Mouse (Mus musculus) forebrain, embryonic 13.5 days (tissue): ENCODE results near the gene Negr1. TPM values are rescaled to one million over a fixed set of nuclear protein-coding genes. Genes with fewer than 3 reads are reported as not detected.

ENCODE experiments used
- ATAC-seq: fragments of 200-750 bp; cut with Nextera tagmentation; 2 replicates; pipeline ENCODE4 v1.8.0; 2017
- H3K27ac ChIP-seq: fragments of 300-500 bp; sonication (generic); 2 replicates; pipeline ENCODE4 v1.5.1; 2015; ENCODE audit warnings: inconsistent platforms, mild to moderate bottlenecking, moderate library complexity
- H3K27me3 ChIP-seq: fragments of 300-500 bp; sonication (generic); 2 replicates; pipeline ENCODE4 v1.6.1; 2015; ENCODE audit warnings: mild to moderate bottlenecking, inconsistent platforms
- H3K36me3 ChIP-seq: fragments of 300-500 bp; sonication (generic); 2 replicates; pipeline ENCODE4 v1.6.1; 2015; ENCODE audit warnings: mild to moderate bottlenecking, inconsistent platforms; ENCODE audit not compliant: poor library complexity, severe bottlenecking
- H3K4me1 ChIP-seq: fragments of 300-500 bp; sonication (generic); 2 replicates; pipeline ENCODE4 v1.6.1; 2015; ENCODE audit warnings: inconsistent platforms
- H3K4me2 ChIP-seq: fragments of 300-500 bp; sonication (generic); 2 replicates; pipeline ENCODE4 v1.6.1; 2015; ENCODE audit warnings: inconsistent platforms, mild to moderate bottlenecking, moderate library complexity
- H3K4me3 ChIP-seq: fragments of 300-500 bp; sonication (generic); 2 replicates; pipeline ENCODE4 v1.5.1; 2015; ENCODE audit warnings: mild to moderate bottlenecking, inconsistent platforms
- H3K9ac ChIP-seq: fragments of 300-500 bp; sonication (generic); 2 replicates; pipeline ENCODE4 v1.6.1; 2015; ENCODE audit warnings: mild to moderate bottlenecking, inconsistent platforms
- H3K9me3 ChIP-seq: fragments of 300-500 bp; sonication (generic); replicated peaks from 2 replicates; pipeline ENCODE4 v1.6.1; 2016; ENCODE audit warnings: inconsistent platforms
- WGBS: fragments of 180-500 bp; shearing (Covaris S2); methylation state at CpG from one replicate; pipeline ENCODE4 v1.1.7; 2015; 5-methylcytosine and 5-hydroxymethylcytosine counted together
- polyA plus RNA-seq: library from polyadenylated mRNA; unstranded; fragments of >200 nt; fragmentation: Nextera tagmentation; extraction: Ambion mirVana; gene quantifications from 2 replicates; pipeline ENCODE4 v1.2.1, GENCODE M21; 2015

Gene Negr1
- polyA plus RNA-seq, 1 experiment from 2014 or later, result 22.5 TPM

GRCm38 (mm10) chr3:157189834-157190233, 628.2 kb downstream of the Negr1 start:
- H3K36me3 ChIP-seq, result no peaks in the 10 kb centered on the region
- H3K9ac ChIP-seq, result no peak overlapping the region
- H3K9me3 ChIP-seq, result no peaks in the 10 kb centered on the region
- H3K27me3 ChIP-seq, result no peaks in the 10 kb centered on the region
- WGBS, result 79% methylated on average over 4 of the region's 4 CpGs
- no peak overlapping the region for H3K4me3 ChIP-seq
- no peak for ATAC-seq
- no peaks in the 10 kb centered on the region for H3K4me1 ChIP-seq
- H3K4me2 ChIP-seq, result no peak overlapping the region
- H3K27ac ChIP-seq, result no peak overlapping the region

- 84% methylated on average over 3 of the region's 3 CpGs for WGBS
- Histone ChIP-seq H3K36me3 (no peaks in the 10 kb centered on the region), H3K4me3 (no peak overlapping the region)
Observed at GRCm38 (mm10) chr3:157190551-157190950, 629.0 kb downstream of the Negr1 start.

DNA sequence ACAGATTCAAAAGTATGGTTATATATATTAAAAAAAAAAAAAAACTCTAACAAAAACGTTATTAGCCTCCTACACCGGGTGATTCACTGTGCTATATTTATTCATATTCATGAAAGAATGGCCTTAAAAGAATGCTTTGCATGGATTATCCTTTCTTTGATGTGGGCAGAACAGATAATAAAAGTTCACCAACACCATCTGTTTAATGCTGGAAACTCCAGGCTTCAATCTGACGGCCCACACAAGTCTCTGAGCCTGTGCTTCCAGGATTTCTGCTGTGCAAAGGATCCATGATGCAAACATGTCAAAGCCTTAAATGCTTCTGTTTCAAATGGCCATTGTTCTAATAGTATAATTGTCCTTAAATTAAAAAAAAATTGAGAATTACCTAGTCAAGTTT, 630.4 kb downstream of the Negr1 start:
- Histone ChIP-seq H3K4me2 (no peak overlapping the region), H3K9ac (no peak overlapping the region), H3K4me1 (no peaks in the 10 kb centered on the region), H3K27ac (no peak overlapping the region), H3K4me3 (no peak overlapping the region), H3K27me3 (no peaks in the 10 kb centered on the region), H3K36me3 (no peaks in the 10 kb centered on the region), H3K9me3 (no peaks in the 10 kb centered on the region)
- no peak for ATAC-seq
- 66% methylated on average over 3 of the region's 3 CpGs for WGBS

More at GRCm38 (mm10) chr3:157190551-157190950, 629.0 kb downstream of the Negr1 start:
- no peaks in the 10 kb centered on the region for H3K4me1 ChIP-seq
- no peaks in the 10 kb centered on the region for H3K27me3 ChIP-seq
- H3K4me2 ChIP-seq, result no peak overlapping the region
- no peak overlapping the region for H3K27ac ChIP-seq
- no peak overlapping the region for H3K9ac ChIP-seq
- H3K9me3 ChIP-seq, result no peaks in the 10 kb centered on the region
- 0 out of 2 replicates have a peak, but pooled peaks have one; percentile 24 for ATAC-seq

DNA sequence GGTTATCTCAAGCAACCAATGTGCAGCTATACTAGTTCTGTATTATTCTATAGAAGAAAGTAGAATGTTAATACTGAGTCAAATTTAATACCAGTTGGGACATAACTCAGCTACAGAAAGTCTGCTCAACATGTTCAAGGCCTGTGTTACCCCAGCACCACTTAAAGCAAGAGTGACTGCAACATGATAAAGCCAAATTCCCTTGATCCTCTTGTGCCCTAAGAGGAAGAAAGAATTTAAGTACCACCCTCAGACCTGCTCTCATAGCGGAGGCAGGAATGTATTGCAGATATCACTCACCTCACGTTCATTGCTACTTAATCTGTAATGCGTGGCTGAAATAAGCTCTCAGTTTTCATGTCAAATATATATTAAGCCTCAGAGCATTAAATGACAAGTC, 631.5 kb downstream of the Negr1 start:
- H3K27me3 ChIP-seq, result no peaks in the 10 kb centered on the region
- H3K27ac ChIP-seq, result no peak overlapping the region
- H3K9me3 ChIP-seq, result no peaks in the 10 kb centered on the region
- no peak overlapping the region for H3K4me3 ChIP-seq
- H3K36me3 ChIP-seq, result no peaks in the 10 kb centered on the region
- ATAC-seq, result no peak
- H3K9ac ChIP-seq, result no peak overlapping the region
- 88% methylated on average over 3 of the region's 3 CpGs for whole genome bisulfite sequencing
- no peak overlapping the region for H3K4me2 ChIP-seq
- no peaks in the 10 kb centered on the region for H3K4me1 ChIP-seq

- H3K27ac ChIP-seq, result no peak overlapping the region
- H3K36me3 ChIP-seq, result no peaks in the 10 kb centered on the region
- ATAC-seq, result no peak
- H3K9me3 ChIP-seq, result no peaks in the 10 kb centered on the region
- no peak overlapping the region for H3K4me2 ChIP-seq
- WGBS, result 84% methylated on average over 4 of the region's 4 CpGs
- H3K4me3 ChIP-seq, result no peak overlapping the region
- H3K9ac ChIP-seq, result no peak overlapping the region
- H3K4me1 ChIP-seq, result no peaks in the 10 kb centered on the region
- H3K27me3 ChIP-seq, result no peaks in the 10 kb centered on the region
Observed at GRCm38 (mm10) chr3:157198659-157199058, 637.1 kb downstream of the Negr1 start.

DNA sequence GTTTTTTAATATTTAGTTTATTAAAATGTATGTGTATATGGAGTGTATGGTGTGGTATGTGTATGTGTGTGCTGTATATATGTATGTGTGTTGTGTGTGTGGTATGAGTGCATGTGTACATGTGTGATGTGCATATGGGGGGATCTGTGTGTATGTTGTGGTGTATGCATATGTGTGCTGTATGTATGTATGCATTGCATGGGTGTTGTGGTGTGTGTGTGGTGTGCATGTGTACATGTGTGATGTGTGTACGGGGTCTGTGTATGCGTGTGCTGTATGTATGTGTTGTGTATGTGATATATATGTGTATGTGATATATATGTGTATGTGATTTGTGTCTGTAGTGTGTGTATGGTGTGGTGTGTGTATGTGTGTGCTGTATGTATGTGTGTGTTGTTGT, 640.1 kb downstream of the Negr1 start:
- Histone ChIP-seq H3K4me3 (no peak overlapping the region), H3K36me3 (no peaks in the 10 kb centered on the region), H3K9me3 (no peaks in the 10 kb centered on the region), H3K27me3 (no peaks in the 10 kb centered on the region), H3K4me1 (no peaks in the 10 kb centered on the region), H3K9ac (no peak overlapping the region), H3K27ac (no peak overlapping the region), H3K4me2 (no peak overlapping the region)
- no peak for ATAC-seq
- 94% methylated on average over 2 of the region's 2 CpGs for WGBS

GRCm38 (mm10) chr3:157203573-157203972, 642.0 kb downstream of the Negr1 start:
- Histone ChIP-seq H3K9ac (no peak overlapping the region), H3K4me3 (no peak overlapping the region), H3K4me1 (no peaks in the 10 kb centered on the region), H3K36me3 (no peaks in the 10 kb centered on the region), H3K27ac (no peak overlapping the region), H3K9me3 (no peaks in the 10 kb centered on the region), H3K4me2 (no peak overlapping the region), H3K27me3 (no peaks in the 10 kb centered on the region)
- peak; percentile 73; the same call in 1 of the 2 replicates for ATAC-seq
- 78% methylated on average over 8 of the region's 8 CpGs for WGBS

DNA sequence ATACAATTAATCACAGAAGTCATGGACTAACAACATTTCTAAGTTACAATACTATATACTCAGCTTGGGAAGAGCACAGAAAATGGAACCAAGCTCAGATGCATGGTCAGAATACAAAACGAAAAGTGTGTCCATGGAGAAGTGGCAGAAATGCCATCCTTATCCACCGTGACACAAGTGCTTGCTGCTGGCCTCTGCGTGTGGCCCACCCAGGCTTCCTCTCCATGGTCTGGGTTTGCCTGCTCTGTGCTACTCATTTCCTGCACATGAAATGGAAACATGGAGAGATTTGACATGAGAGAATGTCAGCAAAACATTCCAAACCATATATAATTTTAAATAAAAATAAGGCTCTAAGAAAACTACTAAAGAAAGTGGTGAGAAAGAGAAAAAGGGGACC, 645.2 kb downstream of the Negr1 start:
- Histone ChIP-seq H3K4me1 (no peaks in the 10 kb centered on the region), H3K27ac (no peak overlapping the region), H3K4me3 (no peak overlapping the region), H3K9ac (no peak overlapping the region), H3K9me3 (no peaks in the 10 kb centered on the region), H3K4me2 (no peak overlapping the region), H3K36me3 (no peaks in the 10 kb centered on the region), H3K27me3 (no peaks in the 10 kb centered on the region)
- 81% methylated on average over 3 of the region's 3 CpGs for WGBS
- ATAC-seq, result no peak

GRCm38 (mm10) chr3:157208966-157209365, 647.4 kb downstream of the Negr1 start:
- 18% methylated on average over 1 of the region's 1 CpGs for WGBS
- H3K27me3 ChIP-seq, result no peaks in the 10 kb centered on the region
- H3K9ac ChIP-seq, result no peak overlapping the region
- ATAC-seq, result peak; percentile 19; the same call in 1 of the 2 replicates
- H3K4me3 ChIP-seq, result no peak overlapping the region
- no peaks in the 10 kb centered on the region for H3K4me1 ChIP-seq
- no peak overlapping the region for H3K27ac ChIP-seq
- no peaks in the 10 kb centered on the region for H3K9me3 ChIP-seq
- no peak overlapping the region for H3K4me2 ChIP-seq
- no peaks in the 10 kb centered on the region for H3K36me3 ChIP-seq

DNA sequence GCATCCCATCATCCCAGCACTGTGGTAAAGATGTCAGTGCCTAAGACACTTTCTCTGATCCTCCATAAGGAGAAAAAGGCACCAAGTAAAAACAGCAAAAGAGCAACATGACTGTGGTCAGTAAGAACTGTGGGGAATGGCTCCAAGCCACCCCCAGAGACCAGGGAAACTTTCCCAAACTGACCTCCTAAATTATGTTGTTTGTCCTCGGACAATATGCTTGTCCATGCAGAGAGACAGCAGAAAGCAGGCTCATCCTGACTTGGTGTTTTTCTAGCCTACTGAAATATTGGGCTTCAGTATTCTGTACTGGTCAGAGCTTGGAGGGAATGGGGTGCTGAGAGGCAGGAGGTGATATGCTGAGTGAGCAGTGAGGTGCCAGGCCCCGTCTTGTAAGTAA, 647.8 kb downstream of the Negr1 start:
- Histone ChIP-seq H3K9ac (no peak overlapping the region), H3K36me3 (no peaks in the 10 kb centered on the region), H3K27ac (no peak overlapping the region), H3K4me1 (no peaks in the 10 kb centered on the region), H3K4me3 (no peak overlapping the region), H3K9me3 (no peaks in the 10 kb centered on the region), H3K27me3 (no peaks in the 10 kb centered on the region), H3K4me2 (no peak overlapping the region)
- no peak for ATAC-seq
- WGBS, result 72% methylated on average over 2 of the region's 2 CpGs

DNA sequence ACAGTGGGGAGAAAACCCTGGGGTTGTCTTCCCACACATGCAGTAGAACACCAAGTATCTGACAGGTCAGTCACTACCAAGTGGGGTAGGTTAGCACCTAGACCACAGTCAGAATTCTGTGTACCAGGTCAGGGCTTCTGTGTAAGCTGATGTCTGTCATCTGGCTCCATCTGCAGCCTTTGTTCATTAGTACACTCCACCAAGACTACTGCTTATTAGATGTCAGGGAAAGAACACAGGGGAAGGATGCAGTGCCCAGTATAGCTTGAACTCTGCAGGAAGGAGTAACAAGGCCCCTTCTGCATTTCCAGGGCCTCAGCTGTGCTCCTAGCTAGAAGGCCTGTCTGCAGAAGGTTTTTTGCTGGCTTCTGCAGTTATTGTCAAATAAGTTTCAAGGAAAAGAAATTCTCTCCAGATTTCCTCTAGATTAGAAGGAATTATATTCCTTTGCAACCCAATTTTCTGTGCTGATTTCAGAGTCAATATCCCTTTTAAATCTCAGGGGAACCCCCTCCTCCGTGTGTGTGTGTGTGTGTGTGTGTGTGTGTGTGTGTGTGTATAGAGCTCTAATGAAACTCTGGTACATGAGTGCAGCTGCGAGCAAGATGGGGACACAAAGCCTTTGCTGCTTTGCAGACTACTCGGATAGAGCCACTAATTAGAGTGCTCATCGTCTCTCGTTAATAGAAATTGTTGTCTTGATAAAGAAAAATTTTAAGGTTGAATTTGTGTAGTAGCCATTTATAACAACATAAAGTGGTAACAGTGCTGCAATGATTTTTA, 654.5 kb downstream of the Negr1 start:
- H3K4me1 ChIP-seq, result peaks cover 23% of the 10 kb centered on the region
- WGBS, result 15% methylated on average over 5 of the region's 5 CpGs
- H3K27ac ChIP-seq, result peak overlapping the region; percentile 68
- no peaks in the 10 kb centered on the region for H3K27me3 ChIP-seq
- H3K4me3 ChIP-seq, result no peak overlapping the region
- H3K9ac ChIP-seq, result no peak overlapping the region
- H3K4me2 ChIP-seq, result no peak overlapping the region
- no peaks in the 10 kb centered on the region for H3K9me3 ChIP-seq
- peak; percentile 68 for ATAC-seq
- H3K36me3 ChIP-seq, result no peaks in the 10 kb centered on the region

- Histone ChIP-seq H3K9ac (no peak overlapping the region), H3K4me2 (no peak overlapping the region), H3K36me3 (no peaks in the 10 kb centered on the region), H3K9me3 (no peaks in the 10 kb centered on the region), H3K4me1 (peaks cover 23% of the 10 kb centered on the region), H3K27me3 (no peaks in the 10 kb centered on the region), H3K27ac (no peak overlapping the region), H3K4me3 (no peak overlapping the region)
- peak; percentile 36; the same call in 1 of the 2 replicates for ATAC-seq
- WGBS, result 28% methylated on average over 2 of the region's 2 CpGs
Observed at GRCm38 (mm10) chr3:157217794-157218193, 656.2 kb downstream of the Negr1 start.

DNA sequence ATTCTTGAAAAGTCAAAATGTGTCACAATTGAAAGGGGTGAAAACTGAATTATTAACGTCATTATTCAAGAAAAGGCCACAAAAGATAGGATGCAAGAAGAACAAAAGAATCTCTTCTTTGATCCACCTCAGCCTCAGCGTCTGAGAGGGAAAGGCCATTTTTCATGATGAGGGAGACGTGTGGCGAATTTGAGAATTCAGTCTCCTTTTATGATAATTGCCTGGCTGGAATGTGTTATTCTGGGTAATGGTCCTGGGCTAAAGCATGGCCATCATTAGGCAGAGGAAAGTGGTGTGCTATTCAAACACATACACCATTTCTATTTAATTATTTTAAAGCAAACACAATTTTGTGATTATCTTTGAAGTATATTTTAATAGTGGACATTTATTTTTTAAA, 663.3 kb downstream of the Negr1 start:
- Histone ChIP-seq H3K9me3 (no peaks in the 10 kb centered on the region), H3K27ac (no peak overlapping the region), H3K9ac (no peak overlapping the region), H3K4me1 (peaks cover 5% of the 10 kb centered on the region; the same call in 1 of the 2 replicates), H3K4me2 (no peak overlapping the region), H3K27me3 (no peaks in the 10 kb centered on the region), H3K4me3 (no peak overlapping the region), H3K36me3 (no peaks in the 10 kb centered on the region)
- no peak for ATAC-seq
- WGBS, result 41% methylated on average over 4 of the region's 4 CpGs
